Mouse (Mus musculus): ENCODE measurements around the gene Bnc2. TPM values are rescaled to one million over a fixed set of nuclear protein-coding genes. Genes with fewer than 3 reads are reported as not detected.

The Bnc2 gene
- polyA plus RNA-seq, 1 experiment from 2014 or later = 14.0 TPM

DNA sequence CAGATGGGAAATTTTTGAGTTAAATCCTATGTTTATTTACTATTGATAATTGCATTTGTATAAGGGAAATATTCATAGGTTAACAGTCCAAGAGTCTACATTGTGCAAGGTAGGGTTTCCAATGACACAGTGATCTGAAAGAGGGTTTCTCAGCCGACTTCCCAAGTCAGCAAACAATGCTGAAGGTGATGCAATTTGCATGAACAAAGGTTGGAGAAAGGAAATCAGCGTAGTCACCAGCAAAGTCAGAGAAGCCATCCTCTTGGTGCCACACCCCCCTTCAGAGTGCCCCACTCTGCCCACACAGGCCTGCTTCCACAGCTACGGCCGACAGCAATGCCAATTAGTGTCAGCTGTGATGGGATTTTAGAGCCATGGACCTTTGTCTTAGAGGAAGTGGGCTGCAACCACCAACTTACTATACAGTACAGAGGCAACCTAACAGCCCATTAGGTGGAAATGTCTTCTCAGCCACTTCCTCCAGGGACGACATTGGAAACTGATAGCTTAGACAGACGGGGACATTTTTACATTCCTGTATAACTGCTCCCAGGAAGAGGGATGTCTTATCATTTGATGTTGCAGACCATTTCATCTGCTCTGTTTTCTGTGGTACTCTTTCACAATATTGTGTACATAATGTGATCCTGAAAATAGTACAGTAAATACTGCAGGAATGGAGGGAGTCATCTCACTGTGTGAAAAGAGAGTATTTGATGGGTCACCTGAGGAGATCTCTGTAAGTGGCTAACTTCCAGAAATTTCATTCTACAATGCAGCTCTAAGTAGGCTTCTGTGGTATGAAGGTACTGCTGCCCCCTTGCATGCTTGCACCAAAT lies 243.2 kb downstream of the Bnc2 start:
- WGBS = 49% methylated on average over 6 of the region's 6 CpGs
- no peak overlapping the region for H3K27ac ChIP-seq (ENCODE audit: low read depth, low read length)
- no peaks in the 10 kb centered on the region for H3K36me3 ChIP-seq (ENCODE audit: control insufficient read depth, insufficient read depth, low read length)
- no peaks in the 10 kb centered on the region for H3K27me3 ChIP-seq (ENCODE audit: control insufficient read depth, insufficient read depth, low read length)
- H3K4me3 ChIP-seq (ENCODE audit: low read length) = no peak overlapping the region
- no peak overlapping the region for H3K4me2 ChIP-seq (replicated peaks; ENCODE audit: low read depth, low read length)
- H3K9me3 ChIP-seq (ENCODE audit: control insufficient read depth, low read length) = no peaks in the 10 kb centered on the region
- H3K4me1 ChIP-seq (ENCODE audit: control insufficient read depth, insufficient read depth, low read length) = no peaks in the 10 kb centered on the region
- no peak overlapping the region for H3K9ac ChIP-seq (ENCODE audit: low read depth, low read length)
- no peak for ATAC-seq (ENCODE audit: low FRiP score, low TSS enrichment)

DNA sequence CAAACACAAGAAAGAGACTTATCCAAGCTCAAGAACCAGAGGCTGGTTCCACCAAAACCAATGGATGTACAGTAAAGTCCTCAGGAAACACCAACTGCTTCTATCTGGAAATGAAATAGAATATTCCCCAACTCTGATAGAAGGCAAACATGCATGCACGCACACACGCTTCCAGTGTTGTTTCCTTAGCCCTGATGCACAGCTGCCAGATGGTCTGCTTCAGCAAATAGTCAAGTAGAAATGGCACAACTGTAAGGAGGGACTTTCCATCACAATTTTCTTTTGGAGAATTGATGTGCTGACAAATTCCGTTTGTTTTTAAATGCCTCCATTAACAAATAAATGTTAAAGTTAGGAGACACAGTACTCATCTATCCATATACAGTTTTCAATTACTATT lies 247.1 kb downstream of the Bnc2 start:
- H3K4me1 ChIP-seq (ENCODE audit: control insufficient read depth, insufficient read depth, low read length) = no peaks in the 10 kb centered on the region
- H3K9me3 ChIP-seq (ENCODE audit: control insufficient read depth, low read length) = no peaks in the 10 kb centered on the region
- H3K4me2 ChIP-seq (replicated peaks; ENCODE audit: low read depth, low read length) = no peak overlapping the region
- no peaks in the 10 kb centered on the region for H3K36me3 ChIP-seq (ENCODE audit: control insufficient read depth, insufficient read depth, low read length)
- no peak for ATAC-seq (ENCODE audit: low FRiP score, low TSS enrichment)
- H3K4me3 ChIP-seq (ENCODE audit: low read length) = no peak overlapping the region
- no peaks in the 10 kb centered on the region for H3K27me3 ChIP-seq (ENCODE audit: control insufficient read depth, insufficient read depth, low read length)
- 66% methylated on average over 3 of the region's 3 CpGs for WGBS
- no peak overlapping the region for H3K9ac ChIP-seq (ENCODE audit: low read depth, low read length)
- no peak overlapping the region for H3K27ac ChIP-seq (ENCODE audit: low read depth, low read length)

DNA sequence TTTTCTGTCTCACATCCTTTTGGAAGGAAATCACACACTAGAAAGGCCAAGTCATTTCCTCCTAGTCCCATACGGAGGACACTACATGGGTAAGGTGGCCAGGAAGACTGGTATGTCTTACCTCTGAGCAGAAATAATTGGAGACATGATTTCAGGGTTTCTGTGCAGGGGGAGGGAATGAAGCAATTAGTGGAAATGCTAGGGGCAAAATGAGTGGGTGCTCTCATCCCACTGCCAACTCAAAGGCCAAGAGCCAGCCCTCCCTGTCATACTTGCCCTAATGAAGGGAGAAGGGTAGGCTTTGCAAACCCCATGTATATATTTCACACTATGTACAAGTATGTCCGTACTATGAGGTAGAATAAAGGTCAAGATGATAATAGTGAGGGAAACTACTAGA lies 263.6 kb downstream of the Bnc2 start:
- Histone ChIP-seq H3K4me3 (ENCODE audit: low read length) (no peak overlapping the region), H3K4me1 (ENCODE audit: control insufficient read depth, insufficient read depth, low read length) (0 out of 2 replicates have a peak, but pooled peaks cover 10% of the 10 kb centered on the region), H3K27ac (ENCODE audit: low read depth, low read length) (no peak overlapping the region), H3K27me3 (ENCODE audit: control insufficient read depth, insufficient read depth, low read length) (no peaks in the 10 kb centered on the region), H3K4me2 (replicated peaks; ENCODE audit: low read depth, low read length) (no peak overlapping the region), H3K9ac (ENCODE audit: low read depth, low read length) (no peak overlapping the region), H3K36me3 (ENCODE audit: control insufficient read depth, insufficient read depth, low read length) (no peaks in the 10 kb centered on the region), H3K9me3 (ENCODE audit: control insufficient read depth, low read length) (no peaks in the 10 kb centered on the region)
- 90% methylated on average over 2 of the region's 2 CpGs for WGBS
- no peak for ATAC-seq (ENCODE audit: low FRiP score, low TSS enrichment)

DNA sequence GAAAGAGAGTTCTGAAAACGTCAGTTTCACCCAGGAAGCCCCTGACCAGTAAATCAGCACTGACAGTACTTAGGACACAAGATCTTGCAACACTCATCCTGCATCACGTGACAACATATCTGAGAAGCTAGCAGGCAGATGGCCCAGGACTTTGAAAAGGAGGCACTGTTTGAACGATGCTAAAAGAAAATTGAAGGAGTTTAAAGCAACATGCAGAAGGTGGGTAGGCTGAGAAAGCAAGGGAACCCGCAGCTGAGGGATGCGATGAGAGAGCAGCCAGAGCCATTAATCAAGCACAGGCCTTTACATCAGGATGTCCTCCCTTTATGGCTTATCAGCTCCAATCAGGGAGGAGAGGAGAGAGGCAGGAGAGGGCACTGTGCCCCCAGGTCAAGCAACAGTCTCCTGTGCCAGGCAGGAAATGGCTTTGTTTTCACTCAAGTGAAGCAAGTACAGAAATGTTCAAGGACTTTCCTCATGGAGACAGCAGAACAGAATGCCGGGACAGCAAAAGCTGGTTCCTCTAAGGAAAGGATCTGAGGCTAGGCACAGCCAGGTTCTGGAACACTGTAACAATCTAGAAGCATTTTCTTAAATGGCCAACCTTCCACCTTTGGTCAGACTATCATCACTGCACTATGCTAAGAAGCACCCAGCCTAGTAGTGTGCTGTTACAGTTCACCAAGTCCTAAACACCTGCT lies 267.6 kb downstream of the Bnc2 start:
- H3K9me3 ChIP-seq (ENCODE audit: control insufficient read depth, low read length) = no peaks in the 10 kb centered on the region
- H3K4me1 ChIP-seq (ENCODE audit: control insufficient read depth, insufficient read depth, low read length) = 0 out of 2 replicates have a peak, but pooled peaks cover 10% of the 10 kb centered on the region
- peak; percentile 81 for ATAC-seq (ENCODE audit: low FRiP score, low TSS enrichment)
- H3K27me3 ChIP-seq (ENCODE audit: control insufficient read depth, insufficient read depth, low read length) = no peaks in the 10 kb centered on the region
- no peak overlapping the region for H3K4me2 ChIP-seq (replicated peaks; ENCODE audit: low read depth, low read length)
- no peak overlapping the region for H3K4me3 ChIP-seq (ENCODE audit: low read length)
- 12% methylated on average over 6 of the region's 6 CpGs for WGBS
- H3K27ac ChIP-seq (ENCODE audit: low read depth, low read length) = peak overlapping the region; percentile 44; the same call in 1 of the 2 replicates
- no peak overlapping the region for H3K9ac ChIP-seq (ENCODE audit: low read depth, low read length)
- no peaks in the 10 kb centered on the region for H3K36me3 ChIP-seq (ENCODE audit: control insufficient read depth, insufficient read depth, low read length)

DNA sequence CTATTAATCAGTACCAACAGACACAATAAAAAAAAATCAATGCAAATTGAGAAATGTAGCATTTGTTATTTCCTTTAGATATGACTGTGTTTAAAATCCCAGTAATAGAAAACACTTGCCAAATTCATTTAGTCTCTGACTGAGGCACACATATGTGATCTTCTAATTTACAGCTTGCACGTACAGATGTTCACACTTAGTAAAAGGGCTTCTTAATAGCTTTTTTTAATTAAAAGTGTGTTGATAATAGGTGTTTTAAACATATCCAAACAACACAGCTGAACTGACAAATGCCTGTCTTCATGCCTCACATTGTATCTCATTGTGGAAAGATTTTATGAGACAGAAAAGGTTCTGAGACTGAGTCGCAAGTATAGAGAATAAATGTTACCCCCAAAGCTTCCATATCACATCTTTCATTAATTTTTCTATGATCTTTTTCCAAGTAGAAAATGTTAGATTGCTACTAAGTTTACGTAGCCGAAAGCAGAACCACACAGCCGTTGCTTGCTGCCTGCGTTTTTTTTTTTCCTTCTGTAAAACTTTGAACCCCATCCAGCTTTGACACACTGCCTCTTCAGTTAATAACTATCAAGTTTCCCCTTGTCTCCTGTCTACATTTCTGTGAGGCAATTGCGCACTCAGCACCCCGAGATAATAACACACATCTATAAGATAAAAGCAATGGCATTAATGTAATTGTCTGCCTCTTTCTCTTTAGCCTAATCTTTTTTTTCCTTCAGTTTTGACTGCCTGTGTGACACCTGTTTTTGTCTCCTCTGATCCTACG lies 271.5 kb downstream of the Bnc2 start:
- no peak overlapping the region for H3K27ac ChIP-seq (ENCODE audit: low read depth, low read length)
- no peak overlapping the region for H3K4me2 ChIP-seq (replicated peaks; ENCODE audit: low read depth, low read length)
- no peaks in the 10 kb centered on the region for H3K9me3 ChIP-seq (ENCODE audit: control insufficient read depth, low read length)
- H3K36me3 ChIP-seq (ENCODE audit: control insufficient read depth, insufficient read depth, low read length) = no peaks in the 10 kb centered on the region
- no peak for ATAC-seq (ENCODE audit: low FRiP score, low TSS enrichment)
- H3K27me3 ChIP-seq (ENCODE audit: control insufficient read depth, insufficient read depth, low read length) = no peaks in the 10 kb centered on the region
- H3K9ac ChIP-seq (ENCODE audit: low read depth, low read length) = no peak overlapping the region
- H3K4me1 ChIP-seq (ENCODE audit: control insufficient read depth, insufficient read depth, low read length) = 0 out of 2 replicates have a peak, but pooled peaks cover 10% of the 10 kb centered on the region
- 31% methylated on average over 9 of the region's 9 CpGs for WGBS
- no peak overlapping the region for H3K4me3 ChIP-seq (ENCODE audit: low read length)

DNA sequence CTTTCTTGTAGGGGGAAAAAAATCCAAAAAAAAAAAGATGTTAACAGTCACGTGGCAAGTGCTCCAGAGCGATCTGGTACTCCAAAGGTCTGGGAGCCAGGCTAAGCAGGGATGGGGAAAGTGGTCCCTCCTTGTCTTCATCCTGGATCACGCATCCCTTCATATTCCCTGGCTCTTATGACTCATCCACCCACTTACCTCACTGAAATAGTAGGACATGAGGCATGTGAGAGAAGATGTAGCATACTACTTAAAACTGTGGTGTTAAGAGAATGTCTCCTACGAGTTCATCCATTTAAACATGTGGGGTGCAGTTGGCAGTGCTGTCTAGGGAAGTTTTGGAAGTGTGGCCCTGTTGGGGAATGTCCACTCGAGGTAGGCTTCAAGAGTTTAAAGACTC lies 286.1 kb downstream of the Bnc2 start:
- WGBS = 88% methylated on average over 5 of the region's 5 CpGs
- Histone ChIP-seq H3K4me2 (replicated peaks; ENCODE audit: low read depth, low read length) (no peak overlapping the region), H3K4me3 (ENCODE audit: low read length) (no peak overlapping the region), H3K36me3 (ENCODE audit: control insufficient read depth, insufficient read depth, low read length) (no peaks in the 10 kb centered on the region; the same call in 1 of the 2 replicates), H3K9me3 (ENCODE audit: control insufficient read depth, low read length) (no peaks in the 10 kb centered on the region), H3K27ac (ENCODE audit: low read depth, low read length) (no peak overlapping the region), H3K9ac (ENCODE audit: low read depth, low read length) (no peak overlapping the region), H3K27me3 (ENCODE audit: control insufficient read depth, insufficient read depth, low read length) (no peaks in the 10 kb centered on the region), H3K4me1 (ENCODE audit: control insufficient read depth, insufficient read depth, low read length) (0 out of 2 replicates have a peak, but pooled peaks cover 5% of the 10 kb centered on the region)
- ATAC-seq (ENCODE audit: low FRiP score, low TSS enrichment) = no peak

DNA sequence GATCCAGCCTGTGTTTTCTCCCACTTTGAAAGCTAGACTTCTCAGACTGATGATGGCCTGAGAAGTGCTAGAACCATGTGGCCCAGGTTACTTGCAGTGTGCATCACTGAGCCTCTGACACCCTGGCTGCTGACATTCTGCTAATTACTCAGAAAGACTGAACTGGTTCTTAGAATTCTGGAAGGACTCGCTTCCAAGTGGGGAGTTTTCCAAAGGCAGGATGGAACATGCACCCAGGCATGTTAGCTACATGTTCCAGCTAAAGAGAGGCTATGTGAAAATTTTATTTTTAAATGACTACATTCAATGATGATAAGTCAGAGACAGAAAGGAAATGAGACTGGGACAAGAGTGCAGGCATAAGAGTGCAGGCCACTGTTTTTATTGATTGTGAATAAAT lies 289.9 kb downstream of the Bnc2 start:
- Histone ChIP-seq H3K4me3 (ENCODE audit: low read length) (no peak overlapping the region), H3K27ac (ENCODE audit: low read depth, low read length) (no peak overlapping the region), H3K27me3 (ENCODE audit: control insufficient read depth, insufficient read depth, low read length) (no peaks in the 10 kb centered on the region), H3K4me2 (replicated peaks; ENCODE audit: low read depth, low read length) (no peak overlapping the region), H3K4me1 (ENCODE audit: control insufficient read depth, insufficient read depth, low read length) (no peaks in the 10 kb centered on the region), H3K9me3 (ENCODE audit: control insufficient read depth, low read length) (no peaks in the 10 kb centered on the region), H3K36me3 (ENCODE audit: control insufficient read depth, insufficient read depth, low read length) (no peaks in the 10 kb centered on the region), H3K9ac (ENCODE audit: low read depth, low read length) (no peak overlapping the region)
- WGBS = 86% methylated on average over 1 of the region's 1 CpGs
- no peak for ATAC-seq (ENCODE audit: low FRiP score, low TSS enrichment)

DNA sequence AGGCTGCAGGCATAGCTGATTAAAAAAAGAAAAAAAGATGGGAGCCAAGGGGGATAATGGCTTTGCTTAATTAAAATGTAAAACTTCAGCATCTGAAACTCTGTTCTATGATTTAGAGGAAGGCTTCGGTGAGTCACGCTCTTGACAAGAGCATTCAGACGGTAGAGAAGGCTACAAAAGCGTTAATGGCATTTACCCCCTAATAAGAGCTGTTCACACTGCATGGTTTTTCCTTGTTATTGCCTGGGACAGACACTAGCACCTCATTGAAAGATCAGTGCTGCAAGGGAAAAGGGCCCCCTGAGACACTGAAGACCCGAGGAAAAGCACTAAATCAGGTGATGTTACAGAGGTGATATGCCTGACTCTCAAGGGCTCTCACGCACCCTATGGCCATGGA lies 295.8 kb downstream of the Bnc2 start:
- H3K9me3 ChIP-seq (ENCODE audit: control insufficient read depth, low read length) = no peaks in the 10 kb centered on the region
- H3K4me2 ChIP-seq (replicated peaks; ENCODE audit: low read depth, low read length) = no peak overlapping the region
- no peak overlapping the region for H3K4me3 ChIP-seq (ENCODE audit: low read length)
- H3K9ac ChIP-seq (ENCODE audit: low read depth, low read length) = no peak overlapping the region
- 39% methylated on average over 6 of the region's 6 CpGs for WGBS
- ATAC-seq (ENCODE audit: low FRiP score, low TSS enrichment) = no peak
- no peak overlapping the region for H3K27ac ChIP-seq (ENCODE audit: low read depth, low read length)
- no peaks in the 10 kb centered on the region for H3K36me3 ChIP-seq (ENCODE audit: control insufficient read depth, insufficient read depth, low read length)
- H3K4me1 ChIP-seq (ENCODE audit: control insufficient read depth, insufficient read depth, low read length) = no peaks in the 10 kb centered on the region
- H3K27me3 ChIP-seq (ENCODE audit: control insufficient read depth, insufficient read depth, low read length) = no peaks in the 10 kb centered on the region

All from kidney, embryonic 14.5 days (tissue).